Mouse (Mus musculus) heart, embryonic 15.5 days (tissue): ENCODE measurements around the gene Rnf114. TPM values are rescaled to one million over a fixed set of nuclear protein-coding genes. Genes with fewer than 3 reads are reported as not detected.

ENCODE experiments used
- ATAC-seq: fragments of 200-750 bp; cut with Nextera tagmentation; replicated peaks from 2 replicates; pipeline ENCODE4 v1.8.0; 2017; ENCODE audit warnings: low read depth, moderate TSS enrichment; ENCODE audit not compliant: insufficient number of reproducible peaks, insufficient read depth, low FRiP score
- H3K27ac ChIP-seq: fragments of 300-500 bp; sonication (generic); 2 replicates; pipeline ENCODE4 v1.5.1; 2015; ENCODE audit warnings: mild to moderate bottlenecking, inconsistent platforms
- H3K27me3 ChIP-seq: fragments of 300-500 bp; sonication (generic); 2 replicates; pipeline ENCODE4 v1.6.1; 2015; ENCODE audit warnings: inconsistent platforms
- H3K36me3 ChIP-seq: fragments of 300-500 bp; sonication (generic); 2 replicates; pipeline ENCODE4 v1.6.1; 2015; ENCODE audit warnings: mild to moderate bottlenecking, inconsistent platforms
- H3K4me1 ChIP-seq: fragments of 300-500 bp; sonication (generic); replicated peaks from 2 replicates; pipeline ENCODE4 v1.6.1; 2015; ENCODE audit warnings: inconsistent platforms
- H3K4me2 ChIP-seq: fragments of 300-500 bp; sonication (generic); 2 replicates; pipeline ENCODE4 v1.6.1; 2015; ENCODE audit warnings: inconsistent platforms, mild to moderate bottlenecking, moderate library complexity
- H3K4me3 ChIP-seq: fragments of 300-500 bp; sonication (generic); 2 replicates; pipeline ENCODE4 v1.5.1; 2015; ENCODE audit warnings: mild to moderate bottlenecking, inconsistent platforms
- H3K9ac ChIP-seq: fragments of 300-500 bp; sonication (generic); 2 replicates; pipeline ENCODE4 v1.6.1; 2015; ENCODE audit warnings: mild to moderate bottlenecking, inconsistent platforms
- H3K9me3 ChIP-seq: fragments of 300-500 bp; sonication (generic); replicated peaks from 2 replicates; pipeline ENCODE4 v1.6.1; 2016; ENCODE audit warnings: inconsistent platforms
- WGBS: fragments of 180-500 bp; shearing (Covaris S2); methylation state at CpG from one replicate; pipeline ENCODE4 v1.1.7; 2015; ENCODE audit warnings: mixed read lengths; 5-methylcytosine and 5-hydroxymethylcytosine counted together
- polyA plus RNA-seq: library from polyadenylated mRNA; unstranded; fragments of >200 nt; fragmentation: Nextera tagmentation; extraction: Ambion mirVana; gene quantifications from 2 replicates; pipeline ENCODE4 v1.2.1, GENCODE M21; 2015

Rnf114 gene
- polyA plus RNA-seq, 1 experiment from 2014 or later, result 57.9 TPM

DNA sequence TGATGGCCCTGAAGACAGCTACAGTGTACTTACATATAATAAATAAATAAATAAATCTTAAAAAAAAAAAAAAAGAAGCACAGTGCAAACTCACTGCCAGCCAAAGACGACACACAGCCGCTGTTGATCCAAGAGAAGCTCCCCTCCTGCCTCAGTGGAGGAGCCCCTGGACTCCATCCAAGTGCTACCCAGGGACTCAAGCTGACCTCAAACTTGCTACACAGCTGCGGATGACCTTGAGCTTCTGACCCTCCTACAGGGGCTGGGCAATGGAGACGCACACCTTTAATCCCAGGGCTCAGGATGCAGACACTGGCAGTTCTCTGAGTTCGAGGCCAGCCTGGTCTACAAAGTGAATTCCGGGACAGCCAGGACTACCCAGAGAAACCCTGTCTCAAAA lies 4.5 kb upstream of the Rnf114 start:
- ATAC-seq, result no peak
- 76% methylated on average over 6 of the region's 6 CpGs for WGBS
- Histone ChIP-seq H3K27me3 (no peaks in the 10 kb centered on the region), H3K9me3 (no peaks in the 10 kb centered on the region), H3K36me3 (peaks cover 13% of the 10 kb centered on the region), H3K4me3 (no peak overlapping the region), H3K4me1 (peaks cover 45% of the 10 kb centered on the region), H3K27ac (no peak overlapping the region), H3K9ac (no peak overlapping the region), H3K4me2 (no peak overlapping the region)

DNA sequence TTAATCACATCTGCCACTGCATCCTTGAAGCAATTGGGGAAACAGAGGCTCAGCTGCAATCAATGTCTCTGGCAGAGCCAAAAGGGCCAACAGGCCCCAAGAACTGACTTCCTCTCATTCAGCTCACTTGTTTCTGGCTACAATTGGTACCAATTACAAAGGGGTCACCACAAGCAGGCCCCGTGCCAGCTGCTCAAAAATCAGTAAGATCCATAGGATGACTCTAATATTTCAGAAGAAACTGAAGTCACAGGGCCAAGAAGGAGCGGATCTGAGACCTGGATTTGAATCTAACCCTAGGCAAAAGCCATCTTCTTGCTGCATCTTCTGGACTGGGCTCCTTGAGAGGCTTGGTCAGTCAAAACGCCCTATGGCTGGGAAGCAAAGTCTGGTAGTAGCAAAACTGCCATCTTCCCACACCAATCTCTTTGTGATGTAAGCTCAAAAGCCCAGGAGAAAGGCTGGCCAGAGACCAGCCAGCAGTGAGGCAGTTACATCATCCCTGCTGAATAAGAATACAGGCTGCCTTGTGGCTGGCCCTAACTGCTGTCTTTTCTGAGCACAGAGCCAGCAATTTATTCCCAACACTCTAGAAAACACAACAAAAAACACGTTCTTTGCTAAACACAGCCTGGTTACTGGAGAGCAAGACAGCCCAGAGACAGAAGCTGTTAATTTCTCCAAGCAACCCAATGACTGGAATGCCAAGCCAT lies 1.5 kb upstream of the Rnf114 start:
- peak overlapping the region; percentile 94 for H3K9ac ChIP-seq
- H3K27ac ChIP-seq, result no peak overlapping the region
- no peaks in the 10 kb centered on the region for H3K27me3 ChIP-seq
- no peaks in the 10 kb centered on the region for H3K9me3 ChIP-seq
- 67% methylated on average over 4 of the region's 4 CpGs for WGBS
- peaks cover 45% of the 10 kb centered on the region for H3K4me1 ChIP-seq
- ATAC-seq, result no peak
- H3K36me3 ChIP-seq, result no peaks in the 10 kb centered on the region
- H3K4me2 ChIP-seq, result peak overlapping the region; percentile 88
- H3K4me3 ChIP-seq, result peak overlapping the region; percentile 99

DNA sequence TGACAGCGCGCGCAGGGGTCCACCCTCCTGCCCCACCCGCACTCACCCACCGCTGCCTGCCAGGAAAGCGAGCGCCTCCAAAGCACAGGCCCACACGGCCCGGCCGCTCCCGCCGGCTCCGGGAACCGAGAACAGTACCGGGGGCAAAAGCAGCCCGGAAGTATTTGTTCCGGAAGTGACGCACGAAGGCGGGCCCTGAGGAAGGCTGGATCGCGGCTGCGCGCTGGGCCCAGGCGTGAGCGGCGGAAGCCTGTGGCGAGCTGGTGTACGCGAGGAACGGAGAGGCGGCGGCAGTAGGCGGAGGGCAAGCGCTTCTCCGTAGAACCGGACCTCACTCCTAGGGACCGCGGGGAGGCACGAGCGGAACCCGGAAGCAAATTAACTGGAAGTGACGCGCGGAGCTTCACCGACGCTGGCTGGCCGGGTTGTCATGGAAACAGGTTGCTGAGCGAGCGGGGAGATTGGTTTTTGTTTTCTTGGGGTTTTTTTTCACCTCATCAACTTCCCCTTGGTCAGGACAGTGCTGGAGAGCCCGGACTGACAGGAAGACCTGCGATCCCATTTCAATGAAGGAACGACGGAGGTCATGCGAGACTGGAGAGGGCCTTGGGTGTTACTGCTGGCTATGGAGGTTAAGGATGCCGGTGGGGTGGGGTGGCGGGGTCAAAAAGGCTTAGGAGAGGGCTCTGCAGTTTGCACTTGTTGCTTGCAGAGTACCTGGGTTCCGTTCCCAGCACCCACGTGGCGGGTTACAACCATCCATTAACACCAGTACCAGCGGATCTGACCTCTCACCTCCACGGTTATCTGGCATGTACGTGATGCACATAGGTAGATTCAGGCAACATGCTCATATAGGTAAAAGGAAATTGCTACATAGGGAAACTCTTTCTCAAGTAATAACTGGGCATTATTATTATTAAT lies 530 bp downstream of the Rnf114 start, which contains the start of gene Spata2:
Gene Spata2, minus strand, starts transcription at position 175 of the 924 bp plus-strand sequence.
- 2% methylated on average over 63 of the region's 63 CpGs for WGBS
- peak within 1 kb of the TSS; percentile 94 for H3K9ac ChIP-seq
- peak within 1 kb of the TSS; percentile 96 for H3K27ac ChIP-seq
- peak within 1 kb of the TSS; percentile 88 for H3K4me2 ChIP-seq
- no peaks in the 10 kb centered on the region for H3K27me3 ChIP-seq
- H3K9me3 ChIP-seq, result no peaks in the 10 kb centered on the region
- peaks cover 32% of the 10 kb centered on the region for H3K4me1 ChIP-seq
- H3K36me3 ChIP-seq, result no peaks in the 10 kb centered on the region
- ATAC-seq, result peak; percentile 79
- H3K4me3 ChIP-seq, result peak within 1 kb of the TSS; percentile 99

DNA sequence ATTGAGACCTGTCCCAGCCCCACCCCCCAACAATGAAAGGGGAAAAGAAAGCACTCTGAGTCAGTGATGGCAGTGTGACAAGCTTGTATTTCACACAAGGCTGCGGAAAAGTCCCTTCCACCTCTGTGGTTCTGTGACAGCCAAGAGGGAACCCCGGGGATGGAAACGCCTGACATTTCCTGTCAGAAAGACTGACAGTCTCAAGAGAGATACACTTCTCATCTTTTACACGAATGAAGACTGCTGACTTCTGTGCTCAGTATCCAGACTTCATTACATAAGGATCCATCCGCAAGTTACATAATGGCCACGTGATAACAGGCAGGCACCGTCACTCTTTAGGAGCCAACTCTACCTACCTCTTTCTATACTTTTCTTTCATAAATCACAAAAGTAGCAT lies 4.0 kb downstream of the Rnf114 start:
- peaks cover 14% of the 10 kb centered on the region for H3K4me1 ChIP-seq
- no peaks in the 10 kb centered on the region for H3K9me3 ChIP-seq
- H3K36me3 ChIP-seq, result no peaks in the 10 kb centered on the region
- no peak for ATAC-seq
- H3K4me3 ChIP-seq, result no peak overlapping the region
- H3K27ac ChIP-seq, result no peak overlapping the region
- no peaks in the 10 kb centered on the region for H3K27me3 ChIP-seq
- WGBS, result 81% methylated on average over 7 of the region's 7 CpGs
- no peak overlapping the region for H3K9ac ChIP-seq
- no peak overlapping the region for H3K4me2 ChIP-seq

DNA sequence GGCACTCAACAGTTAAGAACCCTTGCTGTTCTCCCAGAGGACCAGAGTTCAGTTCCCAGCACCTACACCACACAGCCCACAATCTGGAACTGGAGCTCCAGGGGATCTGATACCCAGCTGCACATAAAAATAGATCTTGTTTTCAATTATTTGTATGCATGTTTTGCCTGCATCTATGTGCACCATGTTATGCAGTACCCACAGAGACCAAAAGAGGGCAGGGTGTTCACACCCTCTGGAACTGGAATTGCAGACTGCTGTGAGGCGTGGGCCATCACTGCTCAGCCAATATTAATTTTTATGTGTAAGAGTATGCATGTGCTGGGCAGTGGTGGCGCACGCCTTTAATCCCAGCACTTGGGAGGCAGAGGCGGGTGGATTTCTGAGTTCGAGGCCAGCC lies 4.8 kb downstream of the Rnf114 start:
- WGBS, result 75% methylated on average over 5 of the region's 5 CpGs
- no peak for ATAC-seq

DNA sequence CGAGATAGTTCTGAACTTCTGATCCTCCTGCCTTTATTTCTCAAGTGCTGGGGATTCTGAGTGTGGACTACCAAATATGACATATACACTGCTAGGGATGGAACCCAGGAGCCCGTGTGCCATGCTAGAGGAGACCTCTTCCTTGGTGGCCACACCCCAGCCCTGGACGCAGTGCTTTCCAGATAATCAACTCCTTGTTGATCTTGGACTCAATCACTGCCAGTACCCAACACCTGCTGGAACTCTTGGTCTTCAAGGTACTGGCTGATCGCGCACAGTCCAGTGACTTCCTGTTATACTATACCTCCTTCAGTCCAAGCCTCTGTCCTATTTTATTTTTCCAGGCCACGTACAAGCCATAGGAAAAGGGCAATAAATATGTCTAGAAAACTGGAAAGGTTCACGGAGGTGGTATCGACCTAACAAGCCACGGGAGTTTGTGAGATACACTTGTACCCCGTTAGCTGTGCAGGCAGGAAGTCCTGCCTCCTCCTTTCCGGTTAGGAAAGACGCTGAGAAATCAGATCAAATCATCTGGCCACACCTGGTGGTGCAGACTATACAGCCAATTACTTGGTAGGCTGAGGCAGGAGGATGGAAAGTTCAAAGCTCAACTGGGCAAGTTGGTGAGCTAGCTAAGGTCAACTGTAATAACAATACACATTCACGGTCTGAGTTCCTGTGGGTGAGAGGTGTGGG lies 10.3 kb downstream of the Rnf114 start:
- 0 out of 2 replicates have a peak overlapping the region, but pooled peaks have one; percentile 91 for H3K9ac ChIP-seq
- no peaks in the 10 kb centered on the region for H3K9me3 ChIP-seq
- no peak for ATAC-seq
- H3K27me3 ChIP-seq, result no peaks in the 10 kb centered on the region
- peak overlapping the region; percentile 95 for H3K4me2 ChIP-seq
- WGBS, result 38% methylated on average over 13 of the region's 13 CpGs
- peaks cover 29% of the 10 kb centered on the region for H3K4me1 ChIP-seq
- H3K36me3 ChIP-seq, result no peaks in the 10 kb centered on the region
- H3K4me3 ChIP-seq, result peak overlapping the region; percentile 98
- peak overlapping the region; percentile 84; the same call in 1 of the 2 replicates for H3K27ac ChIP-seq

More for the DNA sequence above, 4.8 kb downstream of the Rnf114 start:
- H3K27ac ChIP-seq, result no peak overlapping the region
- H3K4me3 ChIP-seq, result no peak overlapping the region
- no peak overlapping the region for H3K9ac ChIP-seq
- no peaks in the 10 kb centered on the region for H3K36me3 ChIP-seq
- H3K27me3 ChIP-seq, result no peaks in the 10 kb centered on the region
- H3K9me3 ChIP-seq, result no peaks in the 10 kb centered on the region
- H3K4me2 ChIP-seq, result no peak overlapping the region
- H3K4me1 ChIP-seq, result peaks cover 7% of the 10 kb centered on the region

DNA sequence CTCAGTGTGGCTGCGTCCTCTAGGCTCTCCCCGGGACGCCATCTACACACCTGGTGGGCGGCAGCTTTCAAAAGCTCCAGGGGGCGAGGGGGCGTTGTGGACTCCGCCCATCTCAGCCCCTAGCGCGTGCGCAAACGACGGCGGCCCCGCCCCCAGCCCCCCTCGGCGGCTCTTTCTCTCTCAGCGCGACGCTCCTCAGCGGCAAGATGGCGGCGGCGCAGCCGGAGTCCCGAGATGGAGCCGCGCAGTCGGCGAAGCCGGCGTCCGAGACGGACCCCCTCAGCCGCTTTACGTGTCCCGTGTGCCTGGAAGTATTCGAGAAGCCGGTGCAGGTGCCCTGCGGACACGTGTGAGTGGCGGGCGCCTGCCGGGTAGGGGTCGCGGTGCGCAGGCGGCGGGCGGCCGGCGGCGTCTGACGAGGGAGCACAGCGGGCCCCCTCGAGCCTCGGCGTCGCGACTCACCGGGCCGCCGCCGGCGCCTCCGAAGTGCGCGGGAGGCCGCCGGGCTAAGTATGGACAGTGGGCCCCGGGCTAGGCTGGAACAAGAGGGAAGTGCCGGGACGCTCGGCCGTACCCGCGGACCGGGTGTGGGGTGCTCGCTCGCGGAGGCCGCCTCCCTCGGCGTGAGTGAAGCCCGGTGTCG lies 10.9 kb downstream of the Rnf114 start:
- Histone ChIP-seq H3K27me3 (no peaks in the 10 kb centered on the region), H3K36me3 (peaks cover 1% of the 10 kb centered on the region; the same call in 1 of the 2 replicates), H3K9me3 (no peaks in the 10 kb centered on the region), H3K4me3 (peak overlapping the region; percentile 98), H3K4me1 (peaks cover 34% of the 10 kb centered on the region), H3K27ac (peak overlapping the region; percentile 84), H3K9ac (peak overlapping the region; percentile 91), H3K4me2 (peak overlapping the region; percentile 95)
- under 1% methylated on average over 76 of the region's 85 CpGs for WGBS
- ATAC-seq, result peak; percentile 89

DNA sequence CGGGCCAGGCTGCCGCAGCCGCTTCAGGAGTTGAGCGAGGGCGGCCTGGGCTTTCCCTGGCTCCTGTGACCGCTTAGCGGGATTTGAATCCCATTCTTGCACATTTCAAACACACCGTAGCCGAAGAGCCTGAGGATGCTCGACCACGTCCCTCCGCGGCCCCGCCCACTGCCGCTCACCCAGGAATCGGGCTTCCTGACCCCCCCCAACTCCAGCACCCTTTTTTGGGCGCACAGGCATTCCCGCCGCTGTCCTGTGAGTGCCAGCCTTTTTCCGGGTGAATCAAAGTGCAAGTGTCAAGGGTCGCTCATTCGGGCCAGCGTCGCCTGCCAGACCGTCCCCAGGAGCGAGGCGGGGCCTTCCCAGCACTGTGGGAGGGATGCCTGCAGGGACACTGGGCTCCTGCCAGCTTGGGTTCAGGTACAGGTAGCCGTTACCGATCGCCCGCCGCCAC lies 11.5 kb downstream of the Rnf114 start:
- peak overlapping the region; percentile 91 for H3K9ac ChIP-seq
- H3K27ac ChIP-seq, result peak overlapping the region; percentile 84
- peak overlapping the region; percentile 98 for H3K4me3 ChIP-seq
- no peaks in the 10 kb centered on the region for H3K9me3 ChIP-seq
- peaks cover 7% of the 10 kb centered on the region; the same call in 1 of the 2 replicates for H3K36me3 ChIP-seq
- WGBS, result under 1% methylated on average over 32 of the region's 32 CpGs
- peak; percentile 20; the same call in 1 of the 2 replicates for ATAC-seq
- no peaks in the 10 kb centered on the region for H3K27me3 ChIP-seq
- peak overlapping the region; percentile 95 for H3K4me2 ChIP-seq
- H3K4me1 ChIP-seq, result peaks cover 34% of the 10 kb centered on the region

DNA sequence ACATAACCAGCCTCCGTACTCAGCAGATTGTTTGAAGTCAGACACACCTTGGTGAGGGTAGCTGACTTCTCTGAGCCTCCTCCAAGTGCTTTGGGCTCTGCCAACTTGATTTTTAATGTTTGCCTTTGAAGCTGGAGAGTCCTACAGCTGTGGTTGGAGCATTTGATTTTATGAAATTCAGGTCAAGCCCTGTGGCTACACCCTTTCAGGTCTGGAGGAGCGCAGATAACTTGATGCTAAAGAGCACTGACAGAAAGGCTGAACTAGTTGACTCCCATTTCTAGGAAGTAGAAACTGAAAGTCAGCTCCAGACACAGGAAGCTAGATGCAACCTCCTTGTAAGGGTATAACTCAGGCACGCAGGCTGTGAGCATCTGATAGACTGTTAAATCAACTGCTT lies 12.7 kb downstream of the Rnf114 start:
- peak overlapping the region; percentile 98 for H3K4me3 ChIP-seq
- peaks cover 11% of the 10 kb centered on the region; the same call in 1 of the 2 replicates for H3K36me3 ChIP-seq
- 77% methylated on average over 3 of the region's 3 CpGs for whole genome bisulfite sequencing
- H3K4me2 ChIP-seq, result peak overlapping the region; percentile 95
- no peaks in the 10 kb centered on the region for H3K9me3 ChIP-seq
- H3K27me3 ChIP-seq, result no peaks in the 10 kb centered on the region
- H3K9ac ChIP-seq, result 0 out of 2 replicates have a peak overlapping the region, but pooled peaks have one; percentile 32
- H3K4me1 ChIP-seq, result peaks cover 38% of the 10 kb centered on the region
- no peak overlapping the region for H3K27ac ChIP-seq
- no peak for ATAC-seq

DNA sequence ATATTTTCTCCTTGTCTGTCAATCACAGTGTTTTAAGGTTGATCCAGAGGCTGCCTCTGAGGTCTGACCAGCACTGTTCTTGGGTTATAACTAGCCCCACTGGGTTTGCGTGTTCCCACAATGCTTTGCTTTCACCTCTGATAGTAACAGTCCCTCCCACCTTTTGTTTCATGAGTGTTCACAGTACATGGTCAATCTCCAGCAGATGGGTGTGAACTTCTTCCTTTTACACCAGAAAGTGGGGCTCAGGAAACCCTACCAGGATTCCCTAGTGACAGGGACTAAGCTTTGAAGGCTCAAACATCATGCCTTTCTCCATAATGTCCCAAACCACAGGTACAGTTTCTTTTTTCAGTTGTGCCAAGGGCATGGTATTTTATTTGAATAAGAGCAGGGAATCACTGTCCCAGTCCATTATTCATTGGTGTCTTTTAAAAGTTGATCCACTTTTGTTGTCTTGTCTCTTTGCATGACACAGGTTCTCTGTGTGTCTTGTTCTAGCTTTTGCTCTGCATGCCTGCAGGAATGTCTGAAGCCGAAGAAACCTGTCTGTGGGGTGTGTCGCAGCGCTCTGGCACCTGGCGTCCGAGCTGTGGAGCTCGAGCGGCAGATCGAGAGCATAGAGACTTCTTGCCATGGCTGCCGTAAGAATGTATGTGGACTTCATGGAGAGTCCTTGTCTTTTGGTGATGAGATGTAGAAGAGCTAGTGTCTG lies 14.3 kb downstream of the Rnf114 start:
- Histone ChIP-seq H3K4me3 (no peak overlapping the region), H3K27ac (no peak overlapping the region), H3K27me3 (no peaks in the 10 kb centered on the region), H3K4me1 (peaks cover 48% of the 10 kb centered on the region), H3K9ac (no peak overlapping the region), H3K36me3 (peaks cover 19% of the 10 kb centered on the region), H3K9me3 (no peaks in the 10 kb centered on the region), H3K4me2 (no peak overlapping the region)
- no peak for ATAC-seq
- 90% methylated on average over 10 of the region's 10 CpGs for WGBS
